Mouse (Mus musculus): ENCODE results near the gene Sacm1l.

The Sacm1l gene

GRCm38 (mm10) chr9:123509638-123510604, 19.6 kb upstream of the Sacm1l start:
- DNase-seq: no peak

- DNase-seq: no peak
These were observed 18.6 kb upstream of the Sacm1l start for GRCm38 (mm10) chr9:123510926-123511325.

DNA sequence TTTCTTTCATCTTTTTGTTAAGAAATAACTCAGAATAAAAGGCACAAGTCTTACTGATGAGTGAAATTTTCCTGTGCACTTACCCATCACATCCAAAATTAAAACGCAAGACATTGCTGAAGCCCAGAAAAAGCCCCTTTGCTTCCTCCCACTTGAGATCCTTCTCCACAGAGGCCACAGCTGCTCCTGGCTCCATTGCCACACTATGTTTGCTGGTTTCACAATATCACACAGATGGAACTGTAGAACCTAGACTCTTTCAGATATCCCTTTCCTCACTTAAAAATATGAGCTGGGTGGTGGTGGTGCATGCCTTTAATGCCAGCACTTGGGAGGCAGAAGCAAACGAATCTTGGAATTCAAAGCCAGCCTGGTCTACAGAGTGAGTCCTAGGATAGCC, 17.1 kb upstream of the Sacm1l start:
- no peak for DNase-seq

DNA sequence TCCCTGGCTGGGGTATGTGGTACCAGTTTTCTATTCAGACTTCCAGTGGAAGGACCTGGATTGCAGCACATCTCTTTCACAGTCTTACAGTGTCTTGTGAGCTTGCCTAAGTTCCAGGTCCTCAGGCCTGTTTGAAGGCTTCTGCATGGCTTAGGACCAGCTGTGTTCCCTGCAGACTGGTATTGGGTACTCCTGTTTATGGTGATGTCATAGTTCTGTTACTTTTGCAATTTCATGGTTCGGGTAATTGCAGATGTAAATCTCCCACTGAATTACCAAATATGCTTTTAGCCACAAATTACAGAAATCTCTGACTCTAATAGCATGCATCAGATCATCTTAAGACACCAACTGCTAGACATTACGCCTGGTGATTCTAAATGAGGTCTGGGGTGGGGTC, 14.5 kb upstream of the Sacm1l start:
- DNase-seq: no peak

GRCm38 (mm10) chr9:123516641-123517385, 12.7 kb upstream of the Sacm1l start:
- no peak for DNase-seq

- DNase-seq: no peak
These were observed 10.3 kb upstream of the Sacm1l start for GRCm38 (mm10) chr9:123518969-123519894.

GRCm38 (mm10) chr9:123520735-123521134, 8.8 kb upstream of the Sacm1l start:
- DNase-seq: no peak

DNA sequence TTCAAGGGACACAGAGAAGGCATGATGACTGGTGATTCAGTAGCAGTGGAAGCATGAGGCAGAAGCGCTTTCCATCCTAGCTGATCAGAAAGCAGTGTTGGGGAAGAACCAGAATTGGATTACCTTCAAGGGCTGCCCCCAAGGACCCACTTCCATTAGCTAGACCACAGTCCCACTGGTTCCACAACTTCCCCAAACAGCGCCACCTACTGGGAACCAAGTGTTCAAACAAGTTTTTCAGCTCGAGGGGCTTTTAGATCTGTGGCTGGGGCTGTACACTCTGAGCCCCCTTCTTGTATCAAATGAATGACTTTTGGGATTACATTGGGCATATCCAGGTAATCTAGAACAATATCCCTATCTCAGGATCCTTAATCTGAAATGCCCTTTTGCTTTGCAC, 5.9 kb upstream of the Sacm1l start:
- peak; percentile 37 to 64 for DNase-seq

DNA sequence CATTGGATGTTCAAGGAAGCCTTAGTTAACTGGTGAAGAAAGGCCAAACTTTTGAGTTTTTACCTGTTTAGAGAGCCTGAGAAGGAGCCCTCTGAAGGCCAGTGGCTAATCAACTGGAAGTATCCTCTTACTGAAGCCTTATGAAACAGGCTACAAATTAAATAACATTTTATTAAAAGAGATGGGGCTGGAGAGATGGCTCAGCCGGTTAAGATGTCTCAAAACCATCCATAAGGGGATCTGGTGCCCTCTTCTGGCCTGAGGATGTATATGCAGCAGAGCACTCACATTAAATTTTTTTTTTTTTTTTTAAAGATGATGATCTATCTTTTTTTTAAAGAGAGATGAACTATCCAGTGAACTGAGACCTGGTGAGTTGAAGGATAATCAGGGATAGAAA, 4.5 kb upstream of the Sacm1l start:
- DNase-seq: peak; percentile 78 to 85

GRCm38 (mm10) chr9:123526502-123526901, 3.1 kb upstream of the Sacm1l start:
- no peak for DNase-seq

GRCm38 (mm10) chr9:123528087-123528925, 1.3 kb upstream of the Sacm1l start:
- peak; percentile 20 to 49 for DNase-seq

DNA sequence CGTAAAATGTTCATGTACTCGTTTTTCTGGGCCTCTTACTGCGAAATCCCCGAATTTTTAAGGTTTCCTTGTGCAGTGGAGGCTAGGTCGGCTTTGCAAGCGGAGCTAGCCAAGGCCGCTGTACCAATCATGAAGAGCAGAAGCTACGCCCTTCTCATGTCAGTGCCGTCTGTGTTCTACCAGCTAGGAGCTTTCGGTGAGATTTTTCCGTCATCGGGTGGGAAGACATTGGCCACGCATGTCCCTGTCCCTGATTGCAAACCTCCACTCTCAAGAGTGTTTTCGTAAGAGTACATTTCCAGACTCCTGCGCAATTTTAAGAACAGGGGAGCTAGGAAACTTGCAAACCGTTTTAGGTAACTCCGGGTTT, 648 bp upstream of the Sacm1l start:
- DNase-seq: peak; percentile 59 to 68

DNA sequence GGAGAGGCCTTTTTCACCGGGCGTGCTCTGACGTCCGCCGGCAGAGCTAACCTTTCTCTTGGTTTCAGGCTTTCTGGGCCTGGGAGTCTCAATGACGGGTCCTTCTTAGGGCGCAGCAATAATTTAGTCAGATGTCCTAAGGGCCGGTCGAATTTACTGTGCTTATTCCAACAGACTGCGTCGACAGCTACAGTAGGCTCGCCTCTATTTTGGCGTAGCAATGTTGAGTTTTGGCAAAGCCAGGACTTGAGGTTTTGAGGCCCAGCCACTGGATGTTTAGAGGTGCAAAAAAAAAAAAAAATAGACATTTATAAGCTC, 558 bp downstream of the Sacm1l start:
- DNase-seq: no peak

GRCm38 (mm10) chr9:123530566-123531130, 1.1 kb downstream of the Sacm1l start:
- DNase-seq: no peak

- DNase-seq: no peak
These were observed 1.7 kb downstream of the Sacm1l start for GRCm38 (mm10) chr9:123531234-123531633.

GRCm38 (mm10) chr9:123536613-123537012, 7.1 kb downstream of the Sacm1l start:
- DNase-seq: no peak

- DNase-seq: no peak
These were observed 8.6 kb downstream of the Sacm1l start for GRCm38 (mm10) chr9:123538189-123538588.

- no peak for DNase-seq
These were observed 9.5 kb downstream of the Sacm1l start for GRCm38 (mm10) chr9:123539093-123539492.

- DNase-seq: no peak
These were observed 10.3 kb downstream of the Sacm1l start for GRCm38 (mm10) chr9:123539823-123540222.

- DNase-seq: no peak
These were observed 25.0 kb downstream of the Sacm1l start for GRCm38 (mm10) chr9:123554599-123554998.

GRCm38 (mm10) chr9:123577360-123578192, 48.0 kb downstream of the Sacm1l start:
- DNase-seq: peak in 1 of 2 experiments; percentile 22
